Mouse (Mus musculus): ENCODE measurements around the gene Cux1.

- TF ChIP-seq POLR2A (IDR thresholded peaks at IDR 0.05; ENCODE audit: insufficient read depth, low read depth, low read length): no peak
- no peak for TF ChIP-seq CTCF (IDR thresholded peaks at IDR 0.05; ENCODE audit: insufficient read depth, low read depth, low read length)
Observed at GRCm38 (mm10) chr5:136603176-136603964, 36.1 kb upstream of the Cux1 start.

Measured in olfactory bulb, adult 2 months (tissue).